Mouse (Mus musculus) bone marrow macrophage, adult 2 months (primary cell): ENCODE results near the gene Cacng2.

Source experiments
- CTCF ChIP-seq: IDR thresholded peaks from 2 replicates; pipeline ENCODE4 v1.5.1; 2012; ENCODE audit warnings: low read depth, mild to moderate bottlenecking, low read length, moderate library complexity
- POLR2A ChIP-seq: IDR thresholded peaks from 2 replicates; pipeline ENCODE4 v1.6.1; 2012; ENCODE audit warnings: mild to moderate bottlenecking, low read depth, low read length, borderline replicate concordance

- no peak for TF ChIP-seq CTCF
- no peak for TF ChIP-seq POLR2A
Measured at GRCm38 (mm10) chr15:78134606-78135005, 14.8 kb upstream of the Cacng2 start.
